Mouse (Mus musculus) G1E (cell line): Measurements from ENCODE around the gene Tfap4.

Experiments
- CTCF ChIP-seq: IDR thresholded peaks from 2 replicates; pipeline ENCODE4 v1.5.1; 2012; ENCODE audit warnings: low read depth, low read length, inconsistent platforms, mixed read lengths
- GATA1 ChIP-seq: IDR thresholded peaks from 2 replicates; pipeline ENCODE4 v1.6.1; 2012; ENCODE audit warnings: borderline replicate concordance, low read length, inconsistent platforms, mixed read lengths
- TAL1 ChIP-seq: conservative IDR thresholded peaks from 2 replicates; pipeline ENCODE4 v1.6.1; 2012; ENCODE audit warnings: low read depth, low read length, inconsistent platforms, mixed read lengths

DNA sequence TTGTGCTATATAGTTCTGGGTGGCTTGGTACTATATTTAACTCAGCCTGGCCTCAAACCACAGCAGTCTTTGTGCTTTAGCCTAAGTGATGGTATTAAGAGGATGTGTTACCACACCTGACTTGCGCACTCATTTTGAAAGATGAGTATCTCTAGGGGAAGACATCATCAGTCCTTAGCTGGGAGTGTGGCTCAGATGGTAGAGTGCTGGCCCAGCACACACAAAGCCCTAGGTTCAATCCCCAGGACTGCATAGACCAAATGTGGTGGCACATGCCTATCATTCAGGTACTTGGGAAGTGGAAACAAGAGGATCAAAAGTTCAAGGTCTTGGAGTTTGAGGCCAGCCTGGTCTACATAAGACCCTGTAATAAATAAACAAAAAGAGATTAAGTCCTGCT lies 56.2 kb downstream of the Tfap4 start:
- TF ChIP-seq CTCF (no peak), TAL1 (no peak), GATA1 (no peak)
